Mouse (Mus musculus) urinary bladder, postnatal 4 days (tissue): ENCODE results near the gene Serpinb8.

ENCODE experiments used
- DNase-seq, 2 experiments: peaks; one replicate each; pipeline ENCODE4 v3.0.0; 2021 to 2022; ENCODE audit warnings: low spot score in 2 of 2

Gene Serpinb8

GRCm38 (mm10) chr1:107642457-107643118, 52.8 kb downstream of the Serpinb8 start:
- DNase-seq = no peak

- DNase-seq = no peak
Measured at GRCm38 (mm10) chr1:107645086-107645485, 55.3 kb downstream of the Serpinb8 start.

- no peak for DNase-seq
Measured at GRCm38 (mm10) chr1:107657689-107658088, 67.9 kb downstream of the Serpinb8 start.
